Mouse (Mus musculus) kidney, postnatal 14 days (tissue): ENCODE measurements around the gene Nol9.
"Not testable (repeated sequence)": the region's sequence is repeated elsewhere in the genome, so short reads cannot be mapped to it uniquely, and the experiment has no call there.

Experiments used
- DNase-seq: peaks from one replicate; pipeline ENCODE4 v3.0.0; 2022; ENCODE audit warnings: mixed read lengths

Nol9 gene

DNA sequence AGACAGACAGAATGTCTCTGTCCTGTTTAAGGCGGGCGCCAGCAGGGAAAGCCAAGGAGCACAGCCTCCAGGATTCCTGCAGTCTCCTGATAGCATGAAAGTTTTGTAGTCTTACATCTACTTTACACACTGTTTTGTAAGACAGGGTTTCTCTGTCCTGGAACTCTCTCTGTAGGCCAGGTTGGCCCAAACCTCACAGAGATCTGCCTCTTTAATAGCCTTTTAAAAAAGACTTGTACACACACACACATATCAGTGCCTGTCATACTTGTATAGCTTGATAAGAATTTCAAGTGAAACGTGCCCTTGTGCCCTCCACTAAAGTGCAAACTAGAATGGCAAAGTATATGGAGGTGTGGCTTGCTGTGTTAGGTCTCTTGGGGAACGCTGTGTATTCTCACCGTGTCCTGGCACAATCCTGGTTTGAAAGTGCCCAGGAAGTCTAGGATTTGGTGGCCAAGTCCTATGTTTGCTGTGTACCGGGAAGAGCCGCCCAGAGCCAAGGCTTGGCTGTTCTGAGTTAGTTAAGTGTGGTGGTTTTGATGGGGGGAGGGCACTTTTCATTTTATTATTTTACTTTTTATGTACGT lies 27.9 kb upstream of the Nol9 start:
- DNase-seq, result no peak

DNA sequence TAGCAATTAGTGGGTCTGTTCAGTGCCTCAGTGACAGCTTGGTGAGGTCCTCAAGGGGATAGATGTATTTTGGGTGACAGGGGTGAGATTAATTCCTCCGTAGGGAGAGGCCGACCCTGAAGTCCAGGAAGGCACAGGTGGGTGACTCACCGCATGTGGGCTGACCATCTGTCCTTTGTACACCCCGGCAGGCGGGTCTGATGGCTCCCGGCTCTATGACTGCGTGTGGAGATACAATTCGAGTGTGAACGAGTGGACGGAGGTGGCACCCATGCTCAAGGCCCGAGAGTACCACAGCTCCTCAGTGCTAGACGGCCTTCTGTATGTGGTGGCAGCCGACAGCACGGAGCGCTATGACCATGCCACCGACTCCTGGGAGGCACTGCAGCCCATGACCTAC lies 27.0 kb upstream of the Nol9 start:
- no peak for DNase-seq

DNA sequence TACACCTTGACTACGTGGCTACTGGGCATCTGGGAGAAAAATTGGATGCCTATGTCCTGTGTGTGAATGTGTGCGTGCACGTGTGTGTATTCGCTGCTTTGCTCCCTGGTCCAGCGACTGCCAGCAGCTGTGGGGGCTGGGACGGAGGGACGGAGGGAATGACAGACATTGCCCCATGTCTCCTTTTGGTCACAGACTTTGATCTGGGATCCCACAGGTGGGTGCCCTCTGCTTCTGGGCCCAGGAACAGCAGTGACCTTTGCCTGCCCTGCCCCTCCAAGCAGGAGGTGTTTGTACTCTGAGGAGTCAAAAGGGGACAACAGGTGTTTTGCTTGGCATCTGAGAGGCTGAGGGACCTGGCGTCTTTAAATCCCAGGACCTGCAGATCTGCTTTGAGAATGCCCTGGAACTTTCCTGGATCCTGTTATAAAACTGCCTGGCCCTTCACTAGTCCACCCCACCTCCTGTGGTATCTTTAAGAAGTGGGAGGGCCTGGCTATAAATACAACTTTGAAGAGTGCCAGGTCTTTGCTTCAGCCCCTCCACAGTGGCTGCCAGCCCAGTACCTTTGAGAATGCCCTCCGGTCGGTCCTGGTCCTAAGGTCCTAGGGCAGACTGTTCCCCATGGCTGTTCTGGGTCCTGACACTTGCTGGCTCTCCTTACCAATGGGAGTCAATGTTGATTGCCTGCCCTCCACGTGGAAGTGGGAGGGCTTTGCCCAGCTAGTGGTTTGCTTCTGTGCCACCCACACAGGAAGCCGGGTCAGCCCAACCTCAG lies 25.9 kb upstream of the Nol9 start:
- peak; percentile 66 for DNase-seq

DNA sequence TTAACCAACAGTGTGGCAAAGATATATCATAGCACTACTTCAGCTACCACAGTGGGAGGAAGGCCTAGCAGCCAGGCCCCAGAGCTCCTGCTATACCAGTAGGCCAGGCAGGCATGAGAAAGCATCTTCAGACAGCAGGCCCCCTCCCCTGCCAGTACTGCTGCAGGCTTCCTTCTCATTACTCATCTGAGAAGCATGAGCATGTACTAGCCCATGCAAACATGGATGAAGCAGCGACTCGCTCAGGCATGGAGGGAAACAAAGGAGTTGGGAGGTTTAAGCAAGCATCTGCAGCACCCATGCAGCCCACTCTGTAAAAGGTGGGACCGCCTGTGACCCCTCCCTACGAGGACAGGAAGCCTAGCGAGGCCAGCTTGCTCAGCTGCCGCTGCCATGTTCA lies 20.0 kb upstream of the Nol9 start:
- no peak for DNase-seq

GRCm38 (mm10) chr4:152020024-152020423 lies 19.1 kb upstream of the Nol9 start:
- no peak for DNase-seq

- no peak for DNase-seq
Observed at GRCm38 (mm10) chr4:152021568-152022097, 17.5 kb upstream of the Nol9 start.

DNA sequence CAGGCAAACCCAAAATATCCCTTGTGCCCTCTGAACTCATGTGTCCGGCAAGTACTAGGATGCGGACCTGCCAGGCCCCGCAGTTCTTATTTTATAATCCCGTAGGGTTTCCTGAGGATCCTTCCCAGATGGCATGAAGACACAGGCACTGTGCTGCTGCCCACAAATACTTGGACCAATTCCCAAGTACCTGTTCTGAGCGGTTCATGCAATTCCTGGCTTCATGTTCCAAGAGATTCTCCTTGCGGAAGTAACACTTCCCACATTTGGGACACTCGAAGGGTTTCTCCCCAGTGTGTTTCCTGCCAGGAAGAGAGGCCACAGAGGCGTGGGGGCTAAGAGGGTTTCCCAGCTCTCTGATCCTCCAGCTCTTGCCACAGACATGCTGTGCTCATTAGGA lies 16.6 kb upstream of the Nol9 start:
- no peak for DNase-seq

- DNase-seq, result no peak
Observed at GRCm38 (mm10) chr4:152024525-152024924, 14.6 kb upstream of the Nol9 start.

DNA sequence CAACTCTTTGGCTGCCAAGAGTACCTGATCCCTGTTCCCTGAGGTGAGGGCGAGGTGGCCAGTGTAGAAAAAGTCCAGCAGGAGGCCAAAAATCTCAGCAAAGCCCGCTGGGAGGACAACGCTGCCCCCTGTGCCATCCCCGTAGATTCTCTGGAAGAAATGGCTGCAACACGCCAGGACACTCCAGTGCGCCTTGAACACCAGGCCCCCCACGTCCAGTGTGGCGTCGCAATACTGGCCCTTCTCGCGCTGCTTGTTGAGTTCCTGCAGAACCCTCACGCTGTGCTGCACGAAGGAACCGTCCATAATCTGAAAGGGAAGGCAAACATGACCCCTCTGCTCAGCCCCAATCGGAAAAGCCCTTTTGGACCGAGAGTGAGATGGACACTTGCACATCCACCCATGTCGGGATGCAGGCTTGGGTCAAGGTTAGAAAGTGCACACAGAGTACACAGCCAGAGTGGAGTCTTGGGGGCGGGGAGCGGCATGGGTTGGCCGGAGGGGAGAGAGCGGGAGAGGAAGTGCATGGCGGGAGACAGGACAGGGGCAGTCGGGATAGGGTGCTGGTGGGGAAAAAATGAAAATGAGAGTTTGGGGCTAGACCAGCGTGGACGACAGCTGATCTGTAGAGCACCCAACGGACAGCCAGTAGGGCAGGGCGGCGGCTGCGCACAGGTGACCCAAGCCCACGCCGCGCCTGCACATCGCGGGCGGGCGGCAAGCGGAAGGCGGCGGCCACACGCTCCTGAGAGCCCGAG lies 12.2 kb upstream of the Nol9 start:
- no peak for DNase-seq

GRCm38 (mm10) chr4:152027524-152027923 lies 11.6 kb upstream of the Nol9 start, which contains the start of gene Zbtb48:
Gene Zbtb48, minus strand, starts transcription at chr4:152027671.
- DNase-seq, result peak; percentile 99

GRCm38 (mm10) chr4:152028456-152028855 lies 10.7 kb upstream of the Nol9 start:
- DNase-seq, result no peak

DNA sequence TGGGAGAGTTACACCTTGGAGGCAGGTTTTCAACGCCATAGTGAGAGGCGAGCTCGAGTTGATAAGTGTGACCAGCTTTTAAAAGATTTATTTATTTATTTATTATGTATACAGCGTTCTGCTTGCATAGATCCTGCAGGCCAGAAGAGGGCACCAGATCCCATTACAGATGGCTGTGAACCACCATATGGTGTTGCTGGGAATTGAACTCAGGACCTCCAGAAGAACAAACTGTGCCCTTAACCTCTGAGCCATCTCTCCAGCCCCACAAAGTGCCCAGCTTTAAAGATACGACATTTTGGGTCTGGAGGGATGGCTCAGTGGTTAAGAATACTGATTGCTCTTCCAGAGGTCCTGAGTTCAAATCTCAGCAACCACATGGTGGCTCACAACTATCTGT lies 10.0 kb upstream of the Nol9 start:
- no peak for DNase-seq

GRCm38 (mm10) chr4:152029997-152030396 lies 9.1 kb upstream of the Nol9 start:
- no peak for DNase-seq

DNA sequence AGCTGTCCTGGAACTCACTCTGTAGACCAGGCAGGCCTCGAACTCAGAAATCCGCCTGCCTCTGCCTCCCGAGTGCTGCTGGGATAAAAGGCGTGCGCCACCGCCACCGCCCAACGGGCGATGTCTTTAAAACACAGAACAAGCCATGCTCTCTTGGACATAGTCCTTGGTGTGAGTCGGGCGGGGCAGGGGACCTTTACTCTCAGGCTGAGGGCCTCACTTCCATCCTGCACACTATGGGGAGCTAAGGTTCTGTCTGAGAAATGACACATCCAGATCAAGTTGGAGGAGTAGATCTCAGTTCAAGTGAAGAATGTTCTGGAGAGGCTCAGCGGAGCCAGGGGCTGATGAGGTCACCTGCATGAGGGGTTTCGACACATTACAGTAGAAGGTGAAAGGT lies 6.2 kb upstream of the Nol9 start:
- no peak for DNase-seq

DNA sequence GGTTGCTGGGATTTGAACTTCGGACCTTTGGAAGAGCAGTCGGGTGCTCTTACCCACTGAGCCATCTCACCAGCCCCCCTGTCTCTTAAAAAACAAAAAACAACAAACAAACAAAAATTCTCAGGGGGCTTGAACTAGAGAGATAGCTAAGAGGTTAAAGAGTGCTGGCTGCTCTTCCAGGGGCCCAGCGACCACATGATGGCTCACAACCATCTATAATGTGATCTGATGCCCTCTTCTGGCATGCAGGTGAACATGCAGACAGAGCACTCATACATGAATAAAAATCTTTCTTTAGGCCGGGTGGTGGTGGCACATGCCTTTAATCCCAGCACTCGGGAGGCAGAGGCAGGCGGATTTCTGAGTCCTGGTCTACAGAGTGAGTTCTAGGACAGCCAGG lies 2.7 kb upstream of the Nol9 start:
- DNase-seq, result not testable (repeated sequence)

- DNase-seq, result no peak
Observed at GRCm38 (mm10) chr4:152038225-152038984, 716 bp upstream of the Nol9 start, which contains the start of gene Tas1r1. Gene Tas1r1, minus strand, starts transcription at chr4:152038568.

GRCm38 (mm10) chr4:152039831-152040310 lies 750 bp downstream of the Nol9 start:
- no peak for DNase-seq

- DNase-seq, result no peak
Observed at GRCm38 (mm10) chr4:152041924-152042641, 3.0 kb downstream of the Nol9 start.

GRCm38 (mm10) chr4:152043171-152043570 lies 4.0 kb downstream of the Nol9 start:
- DNase-seq, result no peak

GRCm38 (mm10) chr4:152044609-152045008 lies 5.5 kb downstream of the Nol9 start:
- peak; percentile 50 for DNase-seq

- DNase-seq, result peak; percentile 74
Observed at GRCm38 (mm10) chr4:152062390-152063110, 23.4 kb downstream of the Nol9 start.
